Mouse (Mus musculus): ENCODE results near the gene Smim1. TPM values are rescaled to one million over a fixed set of nuclear protein-coding genes. Genes with fewer than 3 reads are reported as not detected.
A peak's percentile ranks its signal among the peaks of the same experiment; 100 is the strongest.

Smim1 gene
- polyA plus RNA-seq, 1 experiment = 102 TPM

- H3K4me1 ChIP-seq (ENCODE audit: control insufficient read depth, insufficient read depth, low read length) = peaks cover 3% of the 10 kb centered on the region
- DNase-seq = peak; percentile 69
- TF ChIP-seq CTCF (IDR thresholded peaks at IDR 0.05; ENCODE audit: insufficient read depth, low read length) (no peak), POLR2A (IDR thresholded peaks at IDR 0.05; ENCODE audit: borderline replicate concordance, extremely low read depth, low read depth, low read length) (no peak)
- H3K4me3 ChIP-seq (replicated peaks; ENCODE audit: extremely low read depth, low read depth, low read length) = no peak overlapping the region
- WGBS = 56% methylated on average over 4 of the region's 4 CpGs
These were observed 18.3 kb downstream of the Smim1 start for GRCm38 (mm10) chr4:154007759-154008158.

- no peak for DNase-seq
- no peak for TF ChIP-seq POLR2A (IDR thresholded peaks at IDR 0.05; ENCODE audit: borderline replicate concordance, extremely low read depth, low read depth, low read length)
- TF ChIP-seq CTCF (IDR thresholded peaks at IDR 0.05; ENCODE audit: insufficient read depth, low read length) = no peak
- H3K4me3 ChIP-seq (replicated peaks; ENCODE audit: extremely low read depth, low read depth, low read length) = no peak overlapping the region
- H3K4me1 ChIP-seq (ENCODE audit: control insufficient read depth, insufficient read depth, low read length) = no peaks in the 10 kb centered on the region
- WGBS = 90% methylated on average over 6 of the region's 6 CpGs
These were observed 19.8 kb downstream of the Smim1 start for GRCm38 (mm10) chr4:154006264-154006663.

GRCm38 (mm10) chr4:154005488-154005887, 20.5 kb downstream of the Smim1 start:
- WGBS = 91% methylated on average over 5 of the region's 5 CpGs
- Histone ChIP-seq H3K4me1 (ENCODE audit: control insufficient read depth, insufficient read depth, low read length) (no peaks in the 10 kb centered on the region), H3K4me3 (replicated peaks; ENCODE audit: extremely low read depth, low read depth, low read length) (no peak overlapping the region)
- TF ChIP-seq CTCF (IDR thresholded peaks at IDR 0.05; ENCODE audit: insufficient read depth, low read length) = no peak
- TF ChIP-seq POLR2A (IDR thresholded peaks at IDR 0.05; ENCODE audit: borderline replicate concordance, extremely low read depth, low read depth, low read length) = no peak
- no peak for DNase-seq

GRCm38 (mm10) chr4:153993505-153993904, 32.5 kb downstream of the Smim1 start:
- 89% methylated on average over 8 of the region's 8 CpGs for WGBS

GRCm38 (mm10) chr4:153992715-153993114, 33.3 kb downstream of the Smim1 start:
- no peaks in the 10 kb centered on the region for H3K4me1 ChIP-seq (ENCODE audit: control insufficient read depth, insufficient read depth, low read length)
- WGBS = 90% methylated on average over 10 of the region's 10 CpGs
- no peak for TF ChIP-seq CTCF (IDR thresholded peaks at IDR 0.05; ENCODE audit: insufficient read depth, low read length)
- no peak for TF ChIP-seq POLR2A (IDR thresholded peaks at IDR 0.05; ENCODE audit: borderline replicate concordance, extremely low read depth, low read depth, low read length)

More at GRCm38 (mm10) chr4:153993505-153993904, 32.5 kb downstream of the Smim1 start:
- DNase-seq = no peak
- H3K4me1 ChIP-seq (ENCODE audit: control insufficient read depth, insufficient read depth, low read length) = no peaks in the 10 kb centered on the region
- TF ChIP-seq POLR2A (IDR thresholded peaks at IDR 0.05; ENCODE audit: borderline replicate concordance, extremely low read depth, low read depth, low read length) (no peak), CTCF (IDR thresholded peaks at IDR 0.05; ENCODE audit: insufficient read depth, low read length) (no peak)
- no peak overlapping the region for H3K4me3 ChIP-seq (replicated peaks; ENCODE audit: extremely low read depth, low read depth, low read length)

GRCm38 (mm10) chr4:153980470-153980869, 45.6 kb downstream of the Smim1 start:
- Histone ChIP-seq H3K4me1 (ENCODE audit: control insufficient read depth, insufficient read depth, low read length) (peaks cover 2% of the 10 kb centered on the region; the same call in 1 of the 2 replicates), H3K4me3 (replicated peaks; ENCODE audit: extremely low read depth, low read depth, low read length) (no peak overlapping the region)
- 87% methylated on average over 11 of the region's 11 CpGs for WGBS
- DNase-seq = no peak
- TF ChIP-seq POLR2A (IDR thresholded peaks at IDR 0.05; ENCODE audit: borderline replicate concordance, extremely low read depth, low read depth, low read length) (no peak), CTCF (IDR thresholded peaks at IDR 0.05; ENCODE audit: insufficient read depth, low read length) (no peak)

More at GRCm38 (mm10) chr4:153992715-153993114, 33.3 kb downstream of the Smim1 start:
- DNase-seq = no peak
- H3K4me3 ChIP-seq (replicated peaks; ENCODE audit: extremely low read depth, low read depth, low read length) = no peak overlapping the region

GRCm38 (mm10) chr4:153979243-153979642, 46.8 kb downstream of the Smim1 start:
- WGBS = 73% methylated on average over 10 of the region's 10 CpGs
- TF ChIP-seq POLR2A (IDR thresholded peaks at IDR 0.05; ENCODE audit: borderline replicate concordance, extremely low read depth, low read depth, low read length) (no peak), CTCF (IDR thresholded peaks at IDR 0.05; ENCODE audit: insufficient read depth, low read length) (no peak)
- Histone ChIP-seq H3K4me3 (replicated peaks; ENCODE audit: extremely low read depth, low read depth, low read length) (no peak overlapping the region), H3K4me1 (ENCODE audit: control insufficient read depth, insufficient read depth, low read length) (peaks cover 2% of the 10 kb centered on the region; the same call in 1 of the 2 replicates)
- DNase-seq = no peak

- H3K4me3 ChIP-seq (replicated peaks; ENCODE audit: extremely low read depth, low read depth, low read length) = peak overlapping the region; percentile 90
- 37% methylated on average over 6 of the region's 6 CpGs for WGBS
- TF ChIP-seq CTCF (IDR thresholded peaks at IDR 0.05; ENCODE audit: insufficient read depth, low read length) (no peak), POLR2A (IDR thresholded peaks at IDR 0.05; ENCODE audit: borderline replicate concordance, extremely low read depth, low read depth, low read length) (no peak)
- DNase-seq = no peak
- peaks cover 2% of the 10 kb centered on the region; the same call in 1 of the 2 replicates for H3K4me1 ChIP-seq (ENCODE audit: control insufficient read depth, insufficient read depth, low read length)
These were observed 50.3 kb downstream of the Smim1 start for GRCm38 (mm10) chr4:153975768-153976167.

- TF ChIP-seq POLR2A (IDR thresholded peaks at IDR 0.05; ENCODE audit: borderline replicate concordance, extremely low read depth, low read depth, low read length) (no peak), CTCF (IDR thresholded peaks at IDR 0.05; ENCODE audit: insufficient read depth, low read length) (no peak)
- WGBS = under 1% methylated on average over 33 of the region's 33 CpGs
These were observed 50.8 kb downstream of the Smim1 start for GRCm38 (mm10) chr4:153975292-153975662.

More at GRCm38 (mm10) chr4:153975292-153975662, 50.8 kb downstream of the Smim1 start:
- H3K4me3 ChIP-seq (replicated peaks; ENCODE audit: extremely low read depth, low read depth, low read length) = peak overlapping the region; percentile 90
- DNase-seq = no peak
- H3K4me1 ChIP-seq (ENCODE audit: control insufficient read depth, insufficient read depth, low read length) = peaks cover 2% of the 10 kb centered on the region; the same call in 1 of the 2 replicates

All from lung, adult 2 months (tissue).